In genomic region chr7:126832036-126832598, GRCm38 (mm10) we compare ENCODE assay signal across 8 mouse cellular contexts. TPM values are rescaled to one million over a fixed set of nuclear protein-coding genes. Genes with fewer than 3 reads are reported as not detected.
DNase-seq lines count a peak whose midpoint lies in the region; ATAC-seq and TF ChIP-seq lines count a peak whose summit lies in the region.

No protein-coding gene starts in this region.

- 2% methylated on average over 21 of the region's 21 CpGs for WGBS in bone marrow, adult 2 months
- 1% methylated on average over 21 of the region's 21 CpGs for WGBS in embryonic facial prominence, embryonic 15.5 days
- under 1% methylated on average over 21 of the region's 21 CpGs for WGBS in heart, embryonic 11.5 days (ENCODE audit: insufficient replicate concordance)
- 1% methylated on average over 21 of the region's 21 CpGs for WGBS in kidney, embryonic 14.5 days
- WGBS in limb, embryonic 14.5 days = under 1% methylated on average over 21 of the region's 21 CpGs
- WGBS in midbrain, embryonic 16.5 days = under 1% methylated on average over 21 of the region's 21 CpGs

- H3K4me1 ChIP-seq in bone marrow, adult 2 months (ENCODE audit: control insufficient read depth, insufficient read depth, low read length) = no peaks in the 10 kb centered on the region
- H3K4me1 ChIP-seq in embryonic facial prominence, embryonic 15.5 days = peaks cover 5% of the 10 kb centered on the region; the same call in 1 of the 2 replicates
- H3K4me1 ChIP-seq in heart, embryonic 11.5 days (ENCODE audit: control insufficient read depth, insufficient read depth, low read length) = peaks cover 5% of the 10 kb centered on the region
- 0 out of 2 replicates have a peak, but pooled peaks cover 5% of the 10 kb centered on the region for H3K4me1 ChIP-seq in kidney, embryonic 14.5 days (ENCODE audit: control insufficient read depth, insufficient read depth, low read length)
- H3K4me1 ChIP-seq in limb, embryonic 14.5 days (ENCODE audit: control insufficient read depth, insufficient read depth, low read length) = no peaks in the 10 kb centered on the region
- peaks cover 4% of the 10 kb centered on the region; the same call in 1 of the 2 replicates for H3K4me1 ChIP-seq in midbrain, embryonic 16.5 days (ENCODE audit: control insufficient read depth, insufficient read depth, low read length)

- no peaks in the 10 kb centered on the region for H3K9me3 ChIP-seq in embryonic facial prominence, embryonic 15.5 days (replicated peaks)
- H3K9me3 ChIP-seq in heart, embryonic 11.5 days (replicated peaks; ENCODE audit: control insufficient read depth, low read length) = no peaks in the 10 kb centered on the region
- no peaks in the 10 kb centered on the region for H3K9me3 ChIP-seq in kidney, embryonic 14.5 days (ENCODE audit: control insufficient read depth, low read length)
- no peaks in the 10 kb centered on the region for H3K9me3 ChIP-seq in limb, embryonic 14.5 days (ENCODE audit: control insufficient read depth, low read length)
- no peaks in the 10 kb centered on the region for H3K9me3 ChIP-seq in midbrain, embryonic 16.5 days (replicated peaks; ENCODE audit: control insufficient read depth, low read length, poor library complexity, severe bottlenecking)

- peak overlapping the region; percentile 40 for H3K4me2 ChIP-seq in embryonic facial prominence, embryonic 15.5 days (replicated peaks)
- peak overlapping the region; percentile 71 for H3K4me2 ChIP-seq in heart, embryonic 11.5 days
- H3K4me2 ChIP-seq in kidney, embryonic 14.5 days (replicated peaks; ENCODE audit: low read depth, low read length) = peak overlapping the region; percentile 50
- H3K4me2 ChIP-seq in limb, embryonic 14.5 days (replicated peaks; ENCODE audit: low read depth, low read length, severe bottlenecking) = peak overlapping the region; percentile 44
- H3K4me2 ChIP-seq in midbrain, embryonic 16.5 days (ENCODE audit: low read length) = peak overlapping the region; percentile 63

- H3K9ac ChIP-seq in embryonic facial prominence, embryonic 15.5 days = no peak overlapping the region
- no peak overlapping the region for H3K9ac ChIP-seq in heart, embryonic 11.5 days (ENCODE audit: low read depth, low read length)
- peak overlapping the region; percentile 52 for H3K9ac ChIP-seq in kidney, embryonic 14.5 days (ENCODE audit: low read depth, low read length)
- H3K9ac ChIP-seq in limb, embryonic 14.5 days (ENCODE audit: low read depth, low read length, severe bottlenecking) = no peak overlapping the region
- peak overlapping the region; percentile 38 for H3K9ac ChIP-seq in midbrain, embryonic 16.5 days (ENCODE audit: low read depth, low read length)

- TF ChIP-seq CTCF in bone marrow, adult 2 months (IDR thresholded peaks at IDR 0.05; ENCODE audit: control insufficient read depth, insufficient read depth, low read length) = peak; percentile 87

- peak overlapping the region; percentile 14 for H3K4me3 ChIP-seq in bone marrow, adult 2 months (replicated peaks; ENCODE audit: control insufficient read depth, low read depth, low read length)
- H3K4me3 ChIP-seq in embryonic facial prominence, embryonic 15.5 days (replicated peaks) = peak overlapping the region; percentile 24
- H3K4me3 ChIP-seq in heart, embryonic 11.5 days (ENCODE audit: low read depth, low read length) = peak overlapping the region; percentile 29
- peak overlapping the region; percentile 24 for H3K4me3 ChIP-seq in kidney, embryonic 14.5 days (ENCODE audit: low read length)
- no peak overlapping the region for H3K4me3 ChIP-seq in limb, embryonic 14.5 days (replicated peaks; ENCODE audit: low read length)
- peak overlapping the region; percentile 29 for H3K4me3 ChIP-seq in midbrain, embryonic 16.5 days (ENCODE audit: low read depth, low read length)

- TF ChIP-seq POLR2A in bone marrow, adult 2 months (IDR thresholded peaks at IDR 0.05; ENCODE audit: borderline replicate concordance, control insufficient read depth, low read depth, low read length) = no peak
- no peak for TF ChIP-seq POLR2A in limb, embryonic 14.5 days (IDR thresholded peaks at IDR 0.05; ENCODE audit: borderline replicate concordance, extremely low read depth, insufficient read depth, insufficient read length)

- peak; percentile 83 for DNase-seq in CD4-positive helper T cell, adult 2 months (ENCODE audit: low read depth, low spot score)
- DNase-seq in limb, embryonic 14.5 days (ENCODE audit: low spot score) = peak; percentile 77
- DNase-seq in spleen, postnatal 14 days (ENCODE audit: low spot score in 2 of 2) = peak; percentile 47 to 74

- H3K36me3 ChIP-seq in embryonic facial prominence, embryonic 15.5 days = no peaks in the 10 kb centered on the region
- no peaks in the 10 kb centered on the region for H3K36me3 ChIP-seq in heart, embryonic 11.5 days (ENCODE audit: control insufficient read depth, insufficient read depth, low read length)
- no peaks in the 10 kb centered on the region for H3K36me3 ChIP-seq in kidney, embryonic 14.5 days (ENCODE audit: control insufficient read depth, insufficient read depth, low read length)
- H3K36me3 ChIP-seq in limb, embryonic 14.5 days (ENCODE audit: control insufficient read depth, insufficient read depth, low read length) = no peaks in the 10 kb centered on the region
- peaks cover 4% of the 10 kb centered on the region; the same call in 1 of the 2 replicates for H3K36me3 ChIP-seq in midbrain, embryonic 16.5 days (ENCODE audit: control insufficient read depth, insufficient read depth, low read length)

- peaks cover 5% of the 10 kb centered on the region; the same call in 1 of the 2 replicates for H3K27me3 ChIP-seq in embryonic facial prominence, embryonic 15.5 days
- peaks cover 25% of the 10 kb centered on the region for H3K27me3 ChIP-seq in heart, embryonic 11.5 days (ENCODE audit: control insufficient read depth, insufficient read depth, low read length)
- H3K27me3 ChIP-seq in kidney, embryonic 14.5 days (ENCODE audit: control insufficient read depth, insufficient read depth, low read length) = 0 out of 2 replicates have a peak, but pooled peaks cover 4% of the 10 kb centered on the region
- H3K27me3 ChIP-seq in limb, embryonic 14.5 days (ENCODE audit: control insufficient read depth, insufficient read depth, low read length) = no peaks in the 10 kb centered on the region
- H3K27me3 ChIP-seq in midbrain, embryonic 16.5 days (ENCODE audit: control insufficient read depth, insufficient read depth, low read depth, low read length) = no peaks in the 10 kb centered on the region

- no peak overlapping the region for H3K27ac ChIP-seq in bone marrow, adult 2 months (ENCODE audit: control insufficient read depth, insufficient read depth, low read depth, low read length, poor library complexity)
- no peak overlapping the region for H3K27ac ChIP-seq in embryonic facial prominence, embryonic 15.5 days (replicated peaks)
- H3K27ac ChIP-seq in heart, embryonic 11.5 days (ENCODE audit: low read depth, low read length) = 0 out of 2 replicates have a peak overlapping the region, but pooled peaks have one; percentile 22
- H3K27ac ChIP-seq in kidney, embryonic 14.5 days (ENCODE audit: low read depth, low read length) = no peak overlapping the region
- no peak overlapping the region for H3K27ac ChIP-seq in limb, embryonic 14.5 days (replicated peaks; ENCODE audit: low read depth, low read length)
- H3K27ac ChIP-seq in midbrain, embryonic 16.5 days (ENCODE audit: low read length) = 0 out of 2 replicates have a peak overlapping the region, but pooled peaks have one; percentile 37

- peak; percentile 68 for ATAC-seq in embryonic facial prominence, embryonic 15.5 days (ENCODE audit: insufficient number of reproducible peaks, low FRiP score, low TSS enrichment, low read depth)
- ATAC-seq in heart, embryonic 11.5 days (replicated peaks; ENCODE audit: insufficient number of reproducible peaks, low FRiP score, low TSS enrichment) = peak; percentile 76
- ATAC-seq in kidney, embryonic 14.5 days (ENCODE audit: low FRiP score, low TSS enrichment) = peak; percentile 89
- peak; percentile 70 for ATAC-seq in limb, embryonic 14.5 days (ENCODE audit: low FRiP score, low read depth)
- peak; percentile 89 for ATAC-seq in midbrain, embryonic 16.5 days

RNA-seq across cellular contexts. Expression of gene 4930451I11Rik, which starts 0.7 kb away (rescaled TPM):
- polyA plus RNA-seq in bone marrow, adult 2 months (2011; ENCODE audit: insufficient read depth, insufficient read length, low replicate concordance, missing spikeins) = not detected in 2 replicates
- polyA plus RNA-seq in embryonic facial prominence, embryonic 15.5 days (2015; fragmentation: Nextera tagmentation; extraction: Ambion mirVana) = not detected in 2 replicates
- not detected in 2 replicates for polyA plus RNA-seq in heart, embryonic 11.5 days (2014; fragmentation: Nextera tagmentation; extraction: Ambion mirVana)
- polyA plus RNA-seq in kidney, embryonic 14.5 days (2014; fragmentation: Nextera tagmentation; extraction: Ambion mirVana) = not detected in 2 replicates
- polyA plus RNA-seq in limb, embryonic 14.5 days (2012; rRNA removed) = not detected in 2 replicates
- not detected in 2 replicates for polyA plus RNA-seq in limb, embryonic 14.5 days (2014; fragmentation: Nextera tagmentation; extraction: Ambion mirVana)
- polyA plus RNA-seq in midbrain, embryonic 16.5 days (2015; fragmentation: Nextera tagmentation; extraction: Ambion mirVana) = not detected in 2 replicates

RNA-seq across cellular contexts. Expression of gene Doc2a, which starts 15.1 kb away (rescaled TPM):
- not detected in 2 replicates for polyA plus RNA-seq in bone marrow, adult 2 months (2011; ENCODE audit: insufficient read depth, insufficient read length, low replicate concordance, missing spikeins)
- 0.85 and 1.6 TPM in 2 replicates for polyA plus RNA-seq in embryonic facial prominence, embryonic 15.5 days (2015; fragmentation: Nextera tagmentation; extraction: Ambion mirVana)
- polyA plus RNA-seq in heart, embryonic 11.5 days (2014; fragmentation: Nextera tagmentation; extraction: Ambion mirVana) = 0.17 and 0.96 TPM in 2 replicates
- 7.2 and 8.8 TPM in 2 replicates for polyA plus RNA-seq in kidney, embryonic 14.5 days (2014; fragmentation: Nextera tagmentation; extraction: Ambion mirVana)
- 1.3 and 2.8 TPM in 2 replicates for polyA plus RNA-seq in limb, embryonic 14.5 days (2012; rRNA removed)
- polyA plus RNA-seq in limb, embryonic 14.5 days (2014; fragmentation: Nextera tagmentation; extraction: Ambion mirVana) = 0.76 and 0.92 TPM in 2 replicates
- polyA plus RNA-seq in midbrain, embryonic 16.5 days (2015; fragmentation: Nextera tagmentation; extraction: Ambion mirVana) = 24.2 and 35.8 TPM in 2 replicates

RNA-seq across cellular contexts. Expression of gene Hirip3, which starts 29.7 kb away (rescaled TPM):
- polyA plus RNA-seq in bone marrow, adult 2 months (2011; ENCODE audit: insufficient read depth, insufficient read length, low replicate concordance, missing spikeins) = 77.2 and 107 TPM in 2 replicates
- 26.8 and 33.3 TPM in 2 replicates for polyA plus RNA-seq in embryonic facial prominence, embryonic 15.5 days (2015; fragmentation: Nextera tagmentation; extraction: Ambion mirVana)
- 15.5 and 17.0 TPM in 2 replicates for polyA plus RNA-seq in heart, embryonic 11.5 days (2014; fragmentation: Nextera tagmentation; extraction: Ambion mirVana)
- 22.8 and 23.5 TPM in 2 replicates for polyA plus RNA-seq in kidney, embryonic 14.5 days (2014; fragmentation: Nextera tagmentation; extraction: Ambion mirVana)
- polyA plus RNA-seq in limb, embryonic 14.5 days (2012; rRNA removed) = 55.1 and 120 TPM in 2 replicates
- polyA plus RNA-seq in limb, embryonic 14.5 days (2014; fragmentation: Nextera tagmentation; extraction: Ambion mirVana) = 15.2 and 16.1 TPM in 2 replicates
- polyA plus RNA-seq in midbrain, embryonic 16.5 days (2015; fragmentation: Nextera tagmentation; extraction: Ambion mirVana) = 19.8 and 20.0 TPM in 2 replicates

RNA-seq across cellular contexts. Expression of gene Ino80e, which starts 30.1 kb away (rescaled TPM):
- polyA plus RNA-seq in bone marrow, adult 2 months (2011; ENCODE audit: insufficient read depth, insufficient read length, low replicate concordance, missing spikeins) = 38.1 and 59.7 TPM in 2 replicates
- polyA plus RNA-seq in embryonic facial prominence, embryonic 15.5 days (2015; fragmentation: Nextera tagmentation; extraction: Ambion mirVana) = 84.4 and 92.0 TPM in 2 replicates
- 69.8 and 76.1 TPM in 2 replicates for polyA plus RNA-seq in heart, embryonic 11.5 days (2014; fragmentation: Nextera tagmentation; extraction: Ambion mirVana)
- polyA plus RNA-seq in kidney, embryonic 14.5 days (2014; fragmentation: Nextera tagmentation; extraction: Ambion mirVana) = 92.4 and 94.0 TPM in 2 replicates
- polyA plus RNA-seq in limb, embryonic 14.5 days (2012; rRNA removed) = 84.3 and 89.8 TPM in 2 replicates
- polyA plus RNA-seq in limb, embryonic 14.5 days (2014; fragmentation: Nextera tagmentation; extraction: Ambion mirVana) = 86.7 TPM in 2 replicates
- 94.6 and 98.3 TPM in 2 replicates for polyA plus RNA-seq in midbrain, embryonic 16.5 days (2015; fragmentation: Nextera tagmentation; extraction: Ambion mirVana)

RNA-seq across cellular contexts. Expression of gene Fam57b, which starts 34.6 kb away (rescaled TPM):
- polyA plus RNA-seq in bone marrow, adult 2 months (2011; ENCODE audit: insufficient read depth, insufficient read length, low replicate concordance, missing spikeins) = 1.9 TPM in 1 of 2 replicates, not detected in the other
- 0.53 and 0.71 TPM in 2 replicates for polyA plus RNA-seq in embryonic facial prominence, embryonic 15.5 days (2015; fragmentation: Nextera tagmentation; extraction: Ambion mirVana)
- 0.40 and 0.41 TPM in 2 replicates for polyA plus RNA-seq in heart, embryonic 11.5 days (2014; fragmentation: Nextera tagmentation; extraction: Ambion mirVana)
- 0.15 TPM in 1 of 2 replicates, not detected in the other for polyA plus RNA-seq in kidney, embryonic 14.5 days (2014; fragmentation: Nextera tagmentation; extraction: Ambion mirVana)
- 1.6 and 2.0 TPM in 2 replicates for polyA plus RNA-seq in limb, embryonic 14.5 days (2012; rRNA removed)
- 0.21 and 0.44 TPM in 2 replicates for polyA plus RNA-seq in limb, embryonic 14.5 days (2014; fragmentation: Nextera tagmentation; extraction: Ambion mirVana)
- polyA plus RNA-seq in midbrain, embryonic 16.5 days (2015; fragmentation: Nextera tagmentation; extraction: Ambion mirVana) = 55.0 and 61.1 TPM in 2 replicates

Comparison
In these comparisons a context has a peak if more than half of its experiments do, and no peak if none do; other contexts are left out.
1. H3K27ac ChIP-seq: peak in heart, embryonic 11.5 days (single experiment) and midbrain, embryonic 16.5 days (single experiment); none in bone marrow, adult 2 months (single experiment), embryonic facial prominence, embryonic 15.5 days (single experiment), kidney, embryonic 14.5 days (single experiment) and limb, embryonic 14.5 days (single experiment).
2. H3K9ac ChIP-seq: peak in kidney, embryonic 14.5 days (single experiment) and midbrain, embryonic 16.5 days (single experiment); none in embryonic facial prominence, embryonic 15.5 days (single experiment), heart, embryonic 11.5 days (single experiment) and limb, embryonic 14.5 days (single experiment).
3. Peak in every context shown above with its lines, with median percentiles within 50 percentile points of each other: DNase-seq, ATAC-seq and H3K4me2 ChIP-seq.